In genomic region chr14:30612962-30613715, GRCm38 (mm10) we compare ENCODE assay signal across 15 mouse cellular contexts. TPM values are rescaled to one million over a fixed set of nuclear protein-coding genes. Genes with fewer than 3 reads are reported as not detected.
A peak's percentile ranks its signal among the peaks of the same experiment; 100 is the strongest.
DNase-seq lines count a peak whose midpoint lies in the region; ATAC-seq and TF ChIP-seq lines count a peak whose summit lies in the region.
"Had no signal": no experiment of that assay in that cellular context is flagged by ENCODE, and none has a peak within 500 bp of the region (broad histone marks: within the 10 kb centered on the region; RNA-seq: fewer than 3 reads in every experiment).

No protein-coding gene starts in this region.

- no peak overlapping the region for H3K27ac ChIP-seq in heart, embryonic 14.5 days (replicated peaks in 1 of 2; ENCODE audit: control insufficient read depth in 1 of 2, insufficient read depth in 1 of 2, low read depth in 2 of 2, low read length in 2 of 2)
- H3K27ac ChIP-seq in heart, embryonic 12.5 days (ENCODE audit: poor library complexity, severe bottlenecking): no peak overlapping the region
- peak overlapping the region; percentile 43 for H3K27ac ChIP-seq in CH12.LX (ENCODE audit: insufficient read depth, low read depth)
- H3K27ac ChIP-seq: forebrain, embryonic 15.5 days; heart, embryonic 13.5 days; hindbrain, embryonic 13.5 days; layer of hippocampus, adult 2 months; midbrain, embryonic 10.5 days; neural tube, embryonic 15.5 days had no signal

- peaks cover 62% of the 10 kb centered on the region for H3K79me2 ChIP-seq in CH12.LX (replicated peaks; ENCODE audit: control insufficient read depth, extremely low read depth, insufficient read depth, poor library complexity, severe bottlenecking)

- ATAC-seq in heart, embryonic 14.5 days (ENCODE audit: insufficient number of reproducible peaks, insufficient read depth, low FRiP score, low read depth): no peak
- no peak for ATAC-seq in heart, embryonic 12.5 days (ENCODE audit: insufficient number of reproducible peaks, low FRiP score)
- ATAC-seq in megakaryocyte, adult 5-6 weeks (ENCODE audit: poor library complexity, severe bottlenecking): no peak
- ATAC-seq: forebrain, embryonic 15.5 days had no signal

- peaks cover 15% of the 10 kb centered on the region for H3K36me3 ChIP-seq in heart, embryonic 14.5 days (ENCODE audit: control insufficient read depth, insufficient read depth, low read length)
- peaks cover 6% of the 10 kb centered on the region for H3K36me3 ChIP-seq in heart, embryonic 12.5 days
- H3K36me3 ChIP-seq in megakaryocyte, embryonic 14.5 days (replicated peaks; ENCODE audit: low read length): peaks cover 100% of the 10 kb centered on the region
- peaks cover 40 to 95% of the 10 kb centered on the region in 2 experiments for H3K36me3 ChIP-seq in CH12.LX (replicated peaks in 1 of 2; ENCODE audit: control insufficient read depth in 1 of 2, insufficient read depth in 1 of 2, low read length in 1 of 2)
- H3K36me3 ChIP-seq: forebrain, embryonic 15.5 days; neural tube, embryonic 15.5 days had no signal

- H3K4me2 ChIP-seq in heart, embryonic 14.5 days (ENCODE audit: low read length): no peak overlapping the region
- no peak overlapping the region for H3K4me2 ChIP-seq in heart, embryonic 12.5 days
- 0 out of 2 replicates have a peak overlapping the region, but pooled peaks have one; percentile 0 for H3K4me2 ChIP-seq in CH12.LX (ENCODE audit: insufficient read depth, low read depth, poor library complexity, severe bottlenecking)
- H3K4me2 ChIP-seq: forebrain, embryonic 15.5 days; heart, embryonic 13.5 days; hindbrain, embryonic 13.5 days; liver, embryonic 11.5 days; neural tube, embryonic 15.5 days had no signal

- no peak for TF ChIP-seq EP300 in CH12.LX (IDR thresholded peaks at IDR 0.05; ENCODE audit: low read length)

- no peaks in the 10 kb centered on the region for H3K27me3 ChIP-seq in heart, embryonic 14.5 days (ENCODE audit: control insufficient read depth, insufficient read depth, low read length)
- H3K27me3 ChIP-seq in heart, embryonic 12.5 days (replicated peaks): no peaks in the 10 kb centered on the region
- H3K27me3 ChIP-seq in megakaryocyte, embryonic 14.5 days (replicated peaks): no peaks in the 10 kb centered on the region
- no peaks in the 10 kb centered on the region for H3K27me3 ChIP-seq in CH12.LX (replicated peaks)
- H3K27me3 ChIP-seq: forebrain, embryonic 15.5 days; heart, embryonic 13.5 days; hindbrain, embryonic 13.5 days; neural tube, embryonic 15.5 days had no signal

- no peak for TF ChIP-seq RAD21 in CH12.LX (IDR thresholded peaks at IDR 0.05; ENCODE audit: low read depth, low read length)

- no peak for TF ChIP-seq POLR2A in CH12.LX (IDR thresholded peaks at IDR 0.05; ENCODE audit: low read depth, low read length)

- in situ Hi-C loops in CH12.LX (cut with MboI; ENCODE audit: low pct_ligation_motif_present, low pct_unique_long_range_greater_than_20kb, low sequenced_read_pairs): no loop called here

- TF ChIP-seq CTCF in CH12.LX (conservative IDR thresholded peaks at IDR 0.05 in 1 of 2, IDR thresholded peaks at IDR 0.05 in 1 of 2; ENCODE audit: low read depth in 2 of 2, low read length in 2 of 2): no peak

- DNase-seq in CH12.LX (ENCODE audit: extremely low read depth): no peak
- peak; percentile 62 for DNase-seq in adrenal gland, postnatal 14 days
- no peak for DNase-seq in embryo, embryonic 9.5 days (ENCODE audit: extremely low spot score)
- no peak for DNase-seq in kidney, postnatal 25 days

- no peak overlapping the region for H3K4me3 ChIP-seq in heart, embryonic 14.5 days (ENCODE audit: control insufficient read depth in 1 of 2, insufficient read depth in 1 of 2, low read depth in 1 of 2, low read length in 2 of 2)
- H3K4me3 ChIP-seq in heart, embryonic 12.5 days: no peak overlapping the region
- peak overlapping the region; percentile 38 for H3K4me3 ChIP-seq in megakaryocyte, embryonic 14.5 days (replicated peaks)
- H3K4me3 ChIP-seq in CH12.LX (replicated peaks in 1 of 3; ENCODE audit: low read depth in 2 of 3, low read length in 2 of 3, poor library complexity in 1 of 3): no peak overlapping the region
- H3K4me3 ChIP-seq: forebrain, embryonic 15.5 days; heart, embryonic 13.5 days; hindbrain, embryonic 13.5 days; layer of hippocampus, adult 2 months; midbrain, embryonic 10.5 days; neural tube, embryonic 15.5 days had no signal

- dilution Hi-C loops in CH12.LX (cut with MboI; ENCODE audit: extremely low pct_ligation_motif_present, extremely low pct_unique_long_range_greater_than_20kb, low sequenced_read_pairs): no loop called here

- 83% methylated on average over 2 of the region's 2 CpGs for WGBS in heart, embryonic 14.5 days
- 79% methylated on average over 2 of the region's 2 CpGs for WGBS in heart, embryonic 12.5 days

- H3K9me3 ChIP-seq in heart, embryonic 14.5 days (ENCODE audit: control insufficient read depth, low read length): no peaks in the 10 kb centered on the region
- H3K9me3 ChIP-seq in heart, embryonic 12.5 days (replicated peaks): no peaks in the 10 kb centered on the region
- no peaks in the 10 kb centered on the region for H3K9me3 ChIP-seq in megakaryocyte, embryonic 14.5 days
- H3K9me3 ChIP-seq in CH12.LX (replicated peaks; ENCODE audit: low read length): no peaks in the 10 kb centered on the region
- H3K9me3 ChIP-seq: forebrain, embryonic 15.5 days; heart, embryonic 13.5 days; hindbrain, embryonic 13.5 days; midbrain, embryonic 10.5 days; neural tube, embryonic 15.5 days had no signal

- peaks cover 8 to 15% of the 10 kb centered on the region in 2 experiments; a peak in 2 of 4 replicates for H3K4me1 ChIP-seq in heart, embryonic 14.5 days (ENCODE audit: control insufficient read depth in 2 of 2, insufficient read depth in 2 of 2, low read length in 2 of 2)
- peaks cover 27% of the 10 kb centered on the region for H3K4me1 ChIP-seq in heart, embryonic 12.5 days (replicated peaks)
- peaks cover 96% of the 10 kb centered on the region for H3K4me1 ChIP-seq in megakaryocyte, embryonic 14.5 days
- H3K4me1 ChIP-seq in CH12.LX (ENCODE audit: control insufficient read depth in 1 of 2, insufficient read depth in 2 of 2): peaks cover 84 to 100% of the 10 kb centered on the region in 2 experiments
- H3K4me1 ChIP-seq: forebrain, embryonic 15.5 days; hindbrain, embryonic 13.5 days; neural tube, embryonic 15.5 days had no signal

- peak overlapping the region; percentile 17; the same call in 1 of the 2 replicates for H3K9ac ChIP-seq in heart, embryonic 14.5 days (ENCODE audit: low read length)
- no peak overlapping the region for H3K9ac ChIP-seq in heart, embryonic 12.5 days
- no peak overlapping the region for H3K9ac ChIP-seq in CH12.LX (ENCODE audit: insufficient read depth, low read depth)
- H3K9ac ChIP-seq: forebrain, embryonic 15.5 days; heart, embryonic 13.5 days; hindbrain, embryonic 13.5 days; neural tube, embryonic 15.5 days had no signal

TF ChIP-seq in CH12.LX, 34 proteins besides CTCF, POLR2A, EP300 and RAD21:
- TF ChIP-seq IRF4 (IDR thresholded peaks at IDR 0.05; ENCODE audit: low read depth, low read length): no peak
- TF ChIP-seq ZC3H11A (IDR thresholded peaks at IDR 0.05; ENCODE audit: low read depth, low read length): no peak
- no peak for TF ChIP-seq ZKSCAN1 (IDR thresholded peaks at IDR 0.05; ENCODE audit: borderline replicate concordance, low read depth, low read length)
- TF ChIP-seq PAX5 (IDR thresholded peaks at IDR 0.05; ENCODE audit: low read length): no peak
- no peak for TF ChIP-seq CHD1 (IDR thresholded peaks at IDR 0.05; ENCODE audit: low read depth, low read length)
- no peak for TF ChIP-seq ZNF384 (IDR thresholded peaks at IDR 0.05; ENCODE audit: low read depth, low read length)
- no peak for TF ChIP-seq ETS1 (conservative IDR thresholded peaks at IDR 0.05; ENCODE audit: low read depth, low read length)
- no peak for TF ChIP-seq SMC3 (IDR thresholded peaks at IDR 0.05; ENCODE audit: low read depth, low read length)
- TF ChIP-seq MAFK (IDR thresholded peaks at IDR 0.05; ENCODE audit: insufficient replicate concordance, low read length): no peak

RNA-seq across cellular contexts. Expression of gene Prkcd, which starts 12.9 kb away (rescaled TPM):
- polyA plus RNA-seq in heart, embryonic 14.5 days (2014; fragmentation: Nextera tagmentation; extraction: Ambion mirVana): 38.4 and 38.6 TPM in 2 replicates
- 38.8 and 40.7 TPM in 2 replicates for polyA plus RNA-seq in heart, embryonic 12.5 days (2016; fragmentation: Nextera tagmentation; extraction: Ambion mirVana)
- 32.1 and 64.4 TPM in 2 replicates for polyA plus RNA-seq in megakaryocyte, embryonic 14.5 days (2012; ENCODE audit: insufficient read depth, low replicate concordance)
- 274 and 291 TPM in 2 replicates for total RNA-seq in megakaryocyte, adult 5-6 weeks (2015)
- total RNA-seq in megakaryocyte, adult 5-6 weeks (2017): 424 and 451 TPM in 2 replicates
- total RNA-seq in CH12.LX (2012; rRNA removed) (109 and 110 TPM in 2 replicates), CH12.LX (2014; rRNA removed) (119 and 122 TPM in 2 replicates)
- polyA plus RNA-seq in CH12.LX (2012; ENCODE audit: insufficient read length, low read depth): 186 and 189 TPM in 2 replicates
- 133 and 145 TPM in 2 replicates for total RNA-seq in adrenal gland, postnatal 14 days (2021)

RNA-seq across cellular contexts. Expression of gene Rft1, which starts 41.0 kb away (rescaled TPM):
- 10.6 and 11.8 TPM in 2 replicates for polyA plus RNA-seq in heart, embryonic 14.5 days (2014; fragmentation: Nextera tagmentation; extraction: Ambion mirVana)
- polyA plus RNA-seq in heart, embryonic 12.5 days (2016; fragmentation: Nextera tagmentation; extraction: Ambion mirVana): 12.1 and 12.3 TPM in 2 replicates
- polyA plus RNA-seq in megakaryocyte, embryonic 14.5 days (2012; ENCODE audit: insufficient read depth, low replicate concordance): 2.6 and 9.1 TPM in 2 replicates
- total RNA-seq in megakaryocyte, adult 5-6 weeks (2015): 7.4 and 11.0 TPM in 2 replicates
- 12.8 TPM in 2 replicates for total RNA-seq in megakaryocyte, adult 5-6 weeks (2017)
- total RNA-seq in CH12.LX (2012; rRNA removed) (12.0 and 13.5 TPM in 2 replicates), CH12.LX (2014; rRNA removed) (25.8 and 26.0 TPM in 2 replicates)
- polyA plus RNA-seq in CH12.LX (2012; ENCODE audit: insufficient read length, low read depth): 15.3 and 17.7 TPM in 2 replicates
- total RNA-seq in adrenal gland, postnatal 14 days (2021): 20.8 and 23.9 TPM in 2 replicates
